Mouse (Mus musculus): Measurements from ENCODE around the gene Pnmal2. TPM values are rescaled to one million over a fixed set of nuclear protein-coding genes. Genes with fewer than 3 reads are reported as not detected.
A peak's percentile ranks its signal among the peaks of the same experiment; 100 is the strongest.

Gene Pnmal2
- polyA plus RNA-seq, 1 experiment from 2014 or later, result 92.1 TPM

GRCm38 (mm10) chr7:16906889-16907559 lies 37.5 kb upstream of the Pnmal2 start:
- Histone ChIP-seq H3K9me3 (ENCODE audit: control insufficient read depth, low read length) (no peaks in the 10 kb centered on the region), H3K4me1 (ENCODE audit: control insufficient read depth, insufficient read depth, low read length) (no peaks in the 10 kb centered on the region), H3K27ac (ENCODE audit: low read depth, low read length) (no peak overlapping the region), H3K36me3 (ENCODE audit: control insufficient read depth, insufficient read depth, low read length) (no peaks in the 10 kb centered on the region), H3K27me3 (ENCODE audit: control insufficient read depth, insufficient read depth, low read length) (no peaks in the 10 kb centered on the region), H3K4me3 (ENCODE audit: low read depth, low read length) (no peak overlapping the region), H3K4me2 (ENCODE audit: low read depth, low read length) (no peak overlapping the region), H3K9ac (replicated peaks; ENCODE audit: low read depth, low read length) (0 out of 2 replicates have a peak overlapping the region, but pooled peaks have one; percentile 8)
- WGBS, result 93% methylated on average over 40 of the region's 41 CpGs
- ATAC-seq (ENCODE audit: low read depth), result no peak

- Histone ChIP-seq H3K9ac (replicated peaks; ENCODE audit: low read depth, low read length) (no peak overlapping the region), H3K9me3 (ENCODE audit: control insufficient read depth, low read length) (no peaks in the 10 kb centered on the region), H3K27me3 (ENCODE audit: control insufficient read depth, insufficient read depth, low read length) (no peaks in the 10 kb centered on the region), H3K4me1 (ENCODE audit: control insufficient read depth, insufficient read depth, low read length) (no peaks in the 10 kb centered on the region), H3K4me3 (ENCODE audit: low read depth, low read length) (no peak overlapping the region), H3K27ac (ENCODE audit: low read depth, low read length) (no peak overlapping the region), H3K4me2 (ENCODE audit: low read depth, low read length) (no peak overlapping the region), H3K36me3 (ENCODE audit: control insufficient read depth, insufficient read depth, low read length) (no peaks in the 10 kb centered on the region)
- 79% methylated on average over 7 of the region's 7 CpGs for WGBS
- no peak for ATAC-seq (ENCODE audit: low read depth)
Measured at GRCm38 (mm10) chr7:16907842-16908241, 36.6 kb upstream of the Pnmal2 start.

GRCm38 (mm10) chr7:16908367-16908766 lies 36.1 kb upstream of the Pnmal2 start:
- no peaks in the 10 kb centered on the region for H3K9me3 ChIP-seq (ENCODE audit: control insufficient read depth, low read length)
- no peak overlapping the region for H3K27ac ChIP-seq (ENCODE audit: low read depth, low read length)
- no peak overlapping the region for H3K4me2 ChIP-seq (ENCODE audit: low read depth, low read length)
- H3K4me3 ChIP-seq (ENCODE audit: low read depth, low read length), result no peak overlapping the region
- no peaks in the 10 kb centered on the region for H3K27me3 ChIP-seq (ENCODE audit: control insufficient read depth, insufficient read depth, low read length)
- H3K4me1 ChIP-seq (ENCODE audit: control insufficient read depth, insufficient read depth, low read length), result no peaks in the 10 kb centered on the region
- no peak for ATAC-seq (ENCODE audit: low read depth)
- WGBS, result 64% methylated on average over 11 of the region's 11 CpGs
- 0 out of 2 replicates have a peak, but pooled peaks cover 3% of the 10 kb centered on the region for H3K36me3 ChIP-seq (ENCODE audit: control insufficient read depth, insufficient read depth, low read length)
- peak overlapping the region; percentile 34; the same call in 1 of the 2 replicates for H3K9ac ChIP-seq (replicated peaks; ENCODE audit: low read depth, low read length)

GRCm38 (mm10) chr7:16908859-16909258 lies 35.6 kb upstream of the Pnmal2 start:
- Histone ChIP-seq H3K27ac (ENCODE audit: low read depth, low read length) (no peak overlapping the region), H3K27me3 (ENCODE audit: control insufficient read depth, insufficient read depth, low read length) (no peaks in the 10 kb centered on the region), H3K4me2 (ENCODE audit: low read depth, low read length) (no peak overlapping the region), H3K36me3 (ENCODE audit: control insufficient read depth, insufficient read depth, low read length) (0 out of 2 replicates have a peak, but pooled peaks cover 6% of the 10 kb centered on the region), H3K9ac (replicated peaks; ENCODE audit: low read depth, low read length) (no peak overlapping the region), H3K4me3 (ENCODE audit: low read depth, low read length) (no peak overlapping the region), H3K9me3 (ENCODE audit: control insufficient read depth, low read length) (no peaks in the 10 kb centered on the region), H3K4me1 (ENCODE audit: control insufficient read depth, insufficient read depth, low read length) (no peaks in the 10 kb centered on the region)
- no peak for ATAC-seq (ENCODE audit: low read depth)
- WGBS, result 69% methylated on average over 11 of the region's 11 CpGs

GRCm38 (mm10) chr7:16909909-16910308 lies 34.6 kb upstream of the Pnmal2 start:
- peaks cover 13% of the 10 kb centered on the region for H3K36me3 ChIP-seq (ENCODE audit: control insufficient read depth, insufficient read depth, low read length)
- H3K4me1 ChIP-seq (ENCODE audit: control insufficient read depth, insufficient read depth, low read length), result no peaks in the 10 kb centered on the region
- no peak overlapping the region for H3K27ac ChIP-seq (ENCODE audit: low read depth, low read length)
- H3K4me3 ChIP-seq (ENCODE audit: low read depth, low read length), result no peak overlapping the region
- no peak overlapping the region for H3K4me2 ChIP-seq (ENCODE audit: low read depth, low read length)
- ATAC-seq (ENCODE audit: low read depth), result no peak
- H3K9me3 ChIP-seq (ENCODE audit: control insufficient read depth, low read length), result no peaks in the 10 kb centered on the region
- WGBS, result 57% methylated on average over 10 of the region's 10 CpGs
- no peak overlapping the region for H3K9ac ChIP-seq (replicated peaks; ENCODE audit: low read depth, low read length)
- no peaks in the 10 kb centered on the region for H3K27me3 ChIP-seq (ENCODE audit: control insufficient read depth, insufficient read depth, low read length)

GRCm38 (mm10) chr7:16911904-16912303 lies 32.6 kb upstream of the Pnmal2 start:
- WGBS, result 92% methylated on average over 3 of the region's 3 CpGs
- no peak for ATAC-seq (ENCODE audit: low read depth)
- Histone ChIP-seq H3K36me3 (ENCODE audit: control insufficient read depth, insufficient read depth, low read length) (peaks cover 30% of the 10 kb centered on the region), H3K9ac (replicated peaks; ENCODE audit: low read depth, low read length) (no peak overlapping the region), H3K4me2 (ENCODE audit: low read depth, low read length) (no peak overlapping the region), H3K27me3 (ENCODE audit: control insufficient read depth, insufficient read depth, low read length) (no peaks in the 10 kb centered on the region), H3K9me3 (ENCODE audit: control insufficient read depth, low read length) (no peaks in the 10 kb centered on the region), H3K4me1 (ENCODE audit: control insufficient read depth, insufficient read depth, low read length) (no peaks in the 10 kb centered on the region), H3K27ac (ENCODE audit: low read depth, low read length) (no peak overlapping the region), H3K4me3 (ENCODE audit: low read depth, low read length) (no peak overlapping the region)

GRCm38 (mm10) chr7:16912360-16912759 lies 32.1 kb upstream of the Pnmal2 start:
- H3K9me3 ChIP-seq (ENCODE audit: control insufficient read depth, low read length), result no peaks in the 10 kb centered on the region
- 49% methylated on average over 6 of the region's 6 CpGs for WGBS
- H3K36me3 ChIP-seq (ENCODE audit: control insufficient read depth, insufficient read depth, low read length), result peaks cover 34% of the 10 kb centered on the region
- no peaks in the 10 kb centered on the region for H3K27me3 ChIP-seq (ENCODE audit: control insufficient read depth, insufficient read depth, low read length)
- H3K4me2 ChIP-seq (ENCODE audit: low read depth, low read length), result no peak overlapping the region
- H3K9ac ChIP-seq (replicated peaks; ENCODE audit: low read depth, low read length), result no peak overlapping the region
- no peaks in the 10 kb centered on the region for H3K4me1 ChIP-seq (ENCODE audit: control insufficient read depth, insufficient read depth, low read length)
- no peak overlapping the region for H3K4me3 ChIP-seq (ENCODE audit: low read depth, low read length)
- no peak for ATAC-seq (ENCODE audit: low read depth)
- no peak overlapping the region for H3K27ac ChIP-seq (ENCODE audit: low read depth, low read length)

- H3K27ac ChIP-seq (ENCODE audit: low read depth, low read length), result no peak overlapping the region
- WGBS, result 40% methylated on average over 10 of the region's 10 CpGs
- no peak overlapping the region for H3K4me3 ChIP-seq (ENCODE audit: low read depth, low read length)
- peak; percentile 69 for ATAC-seq (ENCODE audit: low read depth)
- H3K27me3 ChIP-seq (ENCODE audit: control insufficient read depth, insufficient read depth, low read length), result no peaks in the 10 kb centered on the region
- H3K36me3 ChIP-seq (ENCODE audit: control insufficient read depth, insufficient read depth, low read length), result peaks cover 49% of the 10 kb centered on the region
- peaks cover 3% of the 10 kb centered on the region; the same call in 1 of the 2 replicates for H3K4me1 ChIP-seq (ENCODE audit: control insufficient read depth, insufficient read depth, low read length)
- H3K4me2 ChIP-seq (ENCODE audit: low read depth, low read length), result no peak overlapping the region
- H3K9ac ChIP-seq (replicated peaks; ENCODE audit: low read depth, low read length), result no peak overlapping the region
- H3K9me3 ChIP-seq (ENCODE audit: control insufficient read depth, low read length), result no peaks in the 10 kb centered on the region
Measured at GRCm38 (mm10) chr7:16913806-16914452, 30.6 kb upstream of the Pnmal2 start.
